Comparison of ENCODE assay signal across 9 mouse cellular contexts in the genomic region with DNA sequence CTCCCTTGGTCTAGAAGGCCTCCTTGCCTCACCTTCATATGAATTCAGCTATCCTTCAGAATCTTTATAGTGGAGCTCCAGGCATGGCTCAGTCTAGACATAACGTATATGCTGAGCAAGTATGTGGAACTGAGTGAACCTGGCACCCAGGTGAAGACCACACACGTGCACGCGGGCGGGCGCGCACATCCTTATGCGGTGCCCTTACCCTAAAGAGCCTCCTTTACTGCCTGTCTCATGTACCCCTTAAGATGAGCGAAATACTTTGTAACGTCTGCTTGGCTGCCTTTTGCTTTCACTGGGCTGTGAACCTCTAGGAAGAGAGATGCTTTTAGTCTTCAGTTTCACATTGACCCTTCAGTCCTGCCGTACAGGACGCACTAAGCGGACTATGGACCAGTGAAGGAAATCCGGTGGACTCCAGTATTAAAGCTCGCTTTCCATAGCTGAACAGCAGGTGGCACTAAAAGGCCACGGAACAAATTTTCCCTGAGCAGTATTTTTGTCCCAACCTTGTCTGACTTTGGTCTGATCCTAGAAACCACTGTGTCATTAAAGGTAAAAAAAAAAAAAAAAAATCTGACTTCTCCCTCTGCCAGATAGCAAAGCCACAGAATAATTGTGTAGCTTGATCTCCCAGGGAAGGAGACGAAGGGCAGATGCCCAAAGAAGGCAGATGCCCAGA. TPM values are rescaled to one million over a fixed set of nuclear protein-coding genes. Genes with fewer than 3 reads are reported as not detected.
DNase-seq lines count a peak whose midpoint lies in the region; ATAC-seq and TF ChIP-seq lines count a peak whose summit lies in the region.
"Had no signal": no experiment of that assay in that cellular context is flagged by ENCODE, and none has a peak within 500 bp of the region (broad histone marks: within the 10 kb centered on the region; RNA-seq: fewer than 3 reads in every experiment).

No protein-coding gene starts in this region.

- DNase-seq in intestine, embryonic 14.5 days (ENCODE audit: low spot score): peak; percentile 81
- DNase-seq in forelimb bud, embryonic 11.5 days (ENCODE audit: low read depth, low spot score): peak; percentile 68
- DNase-seq in kidney, postnatal 14 days: peak; percentile 81
- peak; percentile 63 for DNase-seq in lung, adult 2 months
- DNase-seq in splenic B cell, adult 2 months (ENCODE audit: low read depth, low spot score): peak; percentile 61

- no peak for TF ChIP-seq POLR2A in bone marrow macrophage, adult 2 months (IDR thresholded peaks at IDR 0.05; ENCODE audit: borderline replicate concordance, low read depth, low read length)
- no peak for TF ChIP-seq POLR2A in lung, adult 2 months (IDR thresholded peaks at IDR 0.05; ENCODE audit: borderline replicate concordance, extremely low read depth, low read depth, low read length)

- H3K4me2 ChIP-seq in intestine, embryonic 14.5 days (ENCODE audit: low read length): no peak overlapping the region
- H3K4me2 ChIP-seq in intestine, embryonic 16.5 days (ENCODE audit: low read depth, low read length): no peak overlapping the region

- no peaks in the 10 kb centered on the region for H3K9me3 ChIP-seq in intestine, embryonic 14.5 days (ENCODE audit: control insufficient read depth, low read length)
- no peaks in the 10 kb centered on the region for H3K9me3 ChIP-seq in intestine, embryonic 16.5 days (ENCODE audit: control insufficient read depth, low read length)
- H3K9me3 ChIP-seq in E14TG2a.4 (ENCODE audit: low read length): peaks cover 2% of the 10 kb centered on the region; the same call in 1 of the 2 replicates

- ATAC-seq in intestine, embryonic 14.5 days (replicated peaks; ENCODE audit: low FRiP score, low TSS enrichment, low read depth): no peak
- ATAC-seq in intestine, embryonic 16.5 days: no peak

- H3K36me3 ChIP-seq in intestine, embryonic 14.5 days (ENCODE audit: control insufficient read depth, insufficient read depth, low read length): no peaks in the 10 kb centered on the region
- no peaks in the 10 kb centered on the region for H3K36me3 ChIP-seq in intestine, embryonic 16.5 days (ENCODE audit: control insufficient read depth, insufficient read depth, low read length)
- H3K36me3 ChIP-seq in E14TG2a.4 (ENCODE audit: insufficient read depth, low read length): peaks cover 8% of the 10 kb centered on the region; the same call in 1 of the 2 replicates
- no peaks in the 10 kb centered on the region for H3K36me3 ChIP-seq in splenic B cell, adult 2 months (ENCODE audit: control insufficient read depth, insufficient read depth, low read length, poor library complexity, severe bottlenecking)

- peaks cover 5% of the 10 kb centered on the region for H3K4me1 ChIP-seq in intestine, embryonic 14.5 days (replicated peaks; ENCODE audit: control insufficient read depth, insufficient read depth, low read length)
- peaks cover under 1% of the 10 kb centered on the region; the same call in 1 of the 2 replicates for H3K4me1 ChIP-seq in intestine, embryonic 16.5 days (ENCODE audit: control insufficient read depth, insufficient read depth, low read length)
- H3K4me1 ChIP-seq in E14TG2a.4 (replicated peaks; ENCODE audit: low read depth, low read length): peaks cover 44% of the 10 kb centered on the region
- H3K4me1 ChIP-seq in bone marrow macrophage, adult 2 months (ENCODE audit: control insufficient read depth, insufficient read depth, low read length): peaks cover 8% of the 10 kb centered on the region
- peaks cover 4% of the 10 kb centered on the region for H3K4me1 ChIP-seq in lung, adult 2 months (ENCODE audit: control insufficient read depth, insufficient read depth, low read length)

- no peak overlapping the region for H3K9ac ChIP-seq in intestine, embryonic 14.5 days (ENCODE audit: low read length)
- no peak overlapping the region for H3K9ac ChIP-seq in intestine, embryonic 16.5 days (ENCODE audit: low read depth, low read length)

- 60% methylated on average over 17 of the region's 17 CpGs for WGBS in intestine, embryonic 14.5 days
- 54% methylated on average over 17 of the region's 17 CpGs for WGBS in intestine, embryonic 16.5 days
- WGBS in lung, adult 2 months: 50% methylated on average over 17 of the region's 17 CpGs

- TF ChIP-seq CTCF in E14TG2a.4 (conservative IDR thresholded peaks at IDR 0.05; ENCODE audit: low read length): peak; percentile 50
- TF ChIP-seq CTCF in bone marrow macrophage, adult 2 months (IDR thresholded peaks at IDR 0.05; ENCODE audit: low read depth, low read length): peak; percentile 11; the same call in 1 of the 2 replicates
- TF ChIP-seq CTCF in lung, adult 2 months (IDR thresholded peaks at IDR 0.05; ENCODE audit: insufficient read depth, low read length): peak; percentile 42

- no peak overlapping the region for H3K27ac ChIP-seq in intestine, embryonic 14.5 days (ENCODE audit: low read depth)
- H3K27ac ChIP-seq in intestine, embryonic 16.5 days (ENCODE audit: low read length): no peak overlapping the region
- H3K27ac ChIP-seq in bone marrow macrophage, adult 2 months (ENCODE audit: insufficient read depth, low read depth, low read length): peak overlapping the region; percentile 58

- H3K4me3 ChIP-seq in intestine, embryonic 14.5 days (ENCODE audit: low read depth, low read length): no peak overlapping the region
- H3K4me3 ChIP-seq in intestine, embryonic 16.5 days (ENCODE audit: low read length): no peak overlapping the region
- peak overlapping the region; percentile 64 for H3K4me3 ChIP-seq in E14TG2a.4 (replicated peaks; ENCODE audit: low read length)
- H3K4me3 ChIP-seq in bone marrow macrophage, adult 2 months (ENCODE audit: insufficient read depth, low read length): peak overlapping the region; percentile 2; the same call in 1 of the 2 replicates
- H3K4me3 ChIP-seq in lung, adult 2 months (replicated peaks; ENCODE audit: extremely low read depth, low read depth, low read length): no peak overlapping the region
- H3K4me3 ChIP-seq: myocyte had no signal

- H3K27me3 ChIP-seq in intestine, embryonic 14.5 days (replicated peaks; ENCODE audit: control insufficient read depth, insufficient read depth, low read length): no peaks in the 10 kb centered on the region
- no peaks in the 10 kb centered on the region for H3K27me3 ChIP-seq in intestine, embryonic 16.5 days (replicated peaks; ENCODE audit: control insufficient read depth, insufficient read depth, low read length)
- no peaks in the 10 kb centered on the region for H3K27me3 ChIP-seq in E14TG2a.4 (ENCODE audit: insufficient read depth, low read length)
- no peaks in the 10 kb centered on the region for H3K27me3 ChIP-seq in splenic B cell, adult 2 months (ENCODE audit: control insufficient read depth, insufficient read depth, low read length, poor library complexity, severe bottlenecking)

RNA-seq across cellular contexts. Expression of a gene that starts 3.6 kb away (rescaled TPM):
- 57.7 and 58.7 TPM in 2 replicates for polyA plus RNA-seq in intestine, embryonic 14.5 days (2014; fragmentation: Nextera tagmentation; extraction: Ambion mirVana)
- polyA plus RNA-seq in intestine, embryonic 16.5 days (2015; fragmentation: Nextera tagmentation; extraction: Ambion mirVana): 62.5 and 70.3 TPM in 2 replicates
- polyA plus RNA-seq in bone marrow macrophage, adult 2 months (2012; ENCODE audit: insufficient read depth, insufficient read length, missing spikeins): 28.7 and 29.4 TPM in 2 replicates
- polyA plus RNA-seq in lung, adult 2 months (2012; rRNA removed): 7.2 and 11.7 TPM in 2 replicates

RNA-seq across cellular contexts. Expression of a gene that starts 3.9 kb away (rescaled TPM):
- polyA plus RNA-seq in intestine, embryonic 14.5 days (2014; fragmentation: Nextera tagmentation; extraction: Ambion mirVana): 5.9 and 7.4 TPM in 2 replicates
- 4.0 TPM in 2 replicates for polyA plus RNA-seq in intestine, embryonic 16.5 days (2015; fragmentation: Nextera tagmentation; extraction: Ambion mirVana)
- 3.6 and 4.0 TPM in 2 replicates for polyA plus RNA-seq in bone marrow macrophage, adult 2 months (2012; ENCODE audit: insufficient read depth, insufficient read length, missing spikeins)
- polyA plus RNA-seq in lung, adult 2 months (2012; rRNA removed): 0.95 and 1.2 TPM in 2 replicates

RNA-seq across cellular contexts. Expression of a gene that starts 34.3 kb away (rescaled TPM):
- polyA plus RNA-seq in intestine, embryonic 14.5 days (2014; fragmentation: Nextera tagmentation; extraction: Ambion mirVana): 6.1 and 6.9 TPM in 2 replicates
- polyA plus RNA-seq in intestine, embryonic 16.5 days (2015; fragmentation: Nextera tagmentation; extraction: Ambion mirVana): 12.7 and 15.3 TPM in 2 replicates
- 0.39 and 0.69 TPM in 2 replicates for polyA plus RNA-seq in bone marrow macrophage, adult 2 months (2012; ENCODE audit: insufficient read depth, insufficient read length, missing spikeins)
- 14.0 and 14.1 TPM in 2 replicates for polyA plus RNA-seq in lung, adult 2 months (2012; rRNA removed)

RNA-seq across cellular contexts. Expression of a gene that starts 48.6 kb away (rescaled TPM):
- 0.61 and 0.83 TPM in 2 replicates for polyA plus RNA-seq in intestine, embryonic 14.5 days (2014; fragmentation: Nextera tagmentation; extraction: Ambion mirVana)
- polyA plus RNA-seq in intestine, embryonic 16.5 days (2015; fragmentation: Nextera tagmentation; extraction: Ambion mirVana): 0.21 TPM in 1 of 2 replicates, not detected in the other
- polyA plus RNA-seq in bone marrow macrophage, adult 2 months (2012; ENCODE audit: insufficient read depth, insufficient read length, missing spikeins): 4.6 TPM in 1 of 2 replicates, not detected in the other
- polyA plus RNA-seq in lung, adult 2 months (2012; rRNA removed): 40.8 and 50.3 TPM in 2 replicates

Comparison
In these comparisons a context has a peak if more than half of its experiments do, and no peak if none do; other contexts are left out.
1. H3K4me3 ChIP-seq: peak in E14TG2a.4 (single experiment) and bone marrow macrophage, adult 2 months (single experiment); none in intestine, embryonic 14.5 days (single experiment), intestine, embryonic 16.5 days (single experiment) and lung, adult 2 months (single experiment).
2. Peak in every context shown above with its lines, with median percentiles within 50 percentile points of each other: DNase-seq and CTCF ChIP-seq.